Mouse (Mus musculus): ENCODE measurements around the gene Tnp2. TPM values are rescaled to one million over a fixed set of nuclear protein-coding genes. Genes with fewer than 3 reads are reported as not detected.

Gene Tnp2
- total RNA-seq, 2 experiments from 2014 or later = not detected

GRCm38 (mm10) chr16:10771769-10772510 is 16.5 kb downstream of the Tnp2 start:
- no peak for DNase-seq
- intact Hi-C loops (cut with DNase I) = no loop called here

GRCm38 (mm10) chr16:10770531-10771325 is 17.7 kb downstream of the Tnp2 start:
- intact Hi-C loops (cut with DNase I) = no loop called here
- no peak for DNase-seq

GRCm38 (mm10) chr16:10769661-10770060 is 18.8 kb downstream of the Tnp2 start:
- intact Hi-C loops (cut with DNase I) = loop anchor here (2.0 to 5.0 kb wide), 4 partner anchors 47 to 197 kb away; no protein-coding TSS in a partner anchor

GRCm38 (mm10) chr16:10768821-10769220 is 19.6 kb downstream of the Tnp2 start:
- intact Hi-C loops (cut with DNase I) = loop anchor here (2.0 to 5.0 kb wide), 4 partner anchors 47 to 197 kb away; no protein-coding TSS in a partner anchor
- DNase-seq = no peak

More at GRCm38 (mm10) chr16:10769661-10770060, 18.8 kb downstream of the Tnp2 start:
- DNase-seq = no peak

DNA sequence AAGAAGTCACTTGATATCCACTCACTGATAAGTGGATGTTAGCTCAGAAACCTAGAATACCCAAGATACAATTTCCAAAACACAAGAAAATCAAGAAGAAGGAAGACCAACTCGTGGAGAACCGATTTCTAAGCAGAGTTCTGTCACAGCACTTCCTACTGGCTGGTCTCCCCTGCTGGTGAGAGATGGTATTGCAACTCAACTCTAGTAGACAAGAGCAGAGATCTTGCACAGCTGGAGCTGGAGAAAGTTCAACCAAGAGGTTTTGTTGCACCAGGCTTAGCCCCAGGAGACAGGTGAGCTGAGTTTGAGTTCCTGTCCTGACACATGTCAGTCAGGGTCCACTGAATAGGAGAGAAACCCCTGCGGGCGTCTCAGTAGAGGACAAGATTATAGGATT is 21.3 kb downstream of the Tnp2 start:
- intact Hi-C loops (cut with DNase I) = loop anchor here (2.0 to 5.0 kb wide), 4 partner anchors 45 to 195 kb away; no protein-coding TSS in a partner anchor
- DNase-seq = peak; percentile 71 to 88

- intact Hi-C loops (cut with DNase I) = no loop called here
- peak; percentile 36 to 58 for DNase-seq
These were observed 24.1 kb downstream of the Tnp2 start for GRCm38 (mm10) chr16:10764323-10764722.

DNA sequence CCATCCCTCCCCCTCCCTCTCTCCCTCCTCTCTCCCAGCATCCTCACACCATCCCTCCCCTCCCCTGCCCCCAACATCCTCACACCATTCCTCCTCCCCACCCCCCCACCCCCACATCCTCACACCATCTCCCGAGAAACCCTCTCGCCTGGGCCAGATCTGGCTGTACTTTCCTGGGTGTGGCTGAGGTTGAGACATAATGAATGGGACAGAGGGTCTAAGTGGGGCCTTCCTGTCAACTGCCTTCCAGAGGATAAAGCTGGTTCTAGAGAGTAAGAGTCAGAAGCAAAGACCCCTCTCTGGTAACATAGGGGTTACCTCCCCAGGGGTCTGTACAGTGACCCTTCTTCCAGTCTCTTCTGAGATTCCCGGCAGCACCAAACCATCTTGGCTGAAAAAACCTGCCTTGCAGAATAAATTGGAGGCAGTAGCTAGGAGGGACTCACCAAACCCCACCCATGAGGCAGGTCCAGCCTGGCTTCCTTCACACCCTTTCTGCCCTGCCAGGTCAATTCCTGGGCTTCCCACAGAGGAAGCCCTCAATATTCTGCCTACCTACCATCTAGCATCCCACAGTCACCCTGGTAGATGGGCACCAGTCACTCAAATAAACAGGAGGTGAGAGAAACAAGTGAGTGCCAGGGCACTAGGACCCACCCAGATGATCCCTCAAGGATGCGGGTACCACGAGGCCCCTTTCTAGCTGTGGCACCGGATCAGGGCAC is 24.8 kb downstream of the Tnp2 start:
- peak in 1 of 2 experiments; percentile 31 for DNase-seq
- intact Hi-C loops (cut with DNase I) = no loop called here

GRCm38 (mm10) chr16:10762569-10763180 is 25.8 kb downstream of the Tnp2 start:
- intact Hi-C loops (cut with DNase I) = no loop called here
- DNase-seq = no peak

- DNase-seq = no peak
- intact Hi-C loops (cut with DNase I) = no loop called here
These were observed 27.3 kb downstream of the Tnp2 start for GRCm38 (mm10) chr16:10761182-10761581.

GRCm38 (mm10) chr16:10756168-10756567 is 32.3 kb downstream of the Tnp2 start:
- intact Hi-C loops (cut with DNase I) = no loop called here
- DNase-seq = no peak

GRCm38 (mm10) chr16:10754521-10755296 is 33.8 kb downstream of the Tnp2 start:
- intact Hi-C loops (cut with DNase I) = no loop called here

GRCm38 (mm10) chr16:10749824-10750223 is 38.6 kb downstream of the Tnp2 start:
- intact Hi-C loops (cut with DNase I) = no loop called here
- DNase-seq = peak in 1 of 2 experiments; percentile 33

More at GRCm38 (mm10) chr16:10754521-10755296, 33.8 kb downstream of the Tnp2 start:
- DNase-seq = no peak

DNA sequence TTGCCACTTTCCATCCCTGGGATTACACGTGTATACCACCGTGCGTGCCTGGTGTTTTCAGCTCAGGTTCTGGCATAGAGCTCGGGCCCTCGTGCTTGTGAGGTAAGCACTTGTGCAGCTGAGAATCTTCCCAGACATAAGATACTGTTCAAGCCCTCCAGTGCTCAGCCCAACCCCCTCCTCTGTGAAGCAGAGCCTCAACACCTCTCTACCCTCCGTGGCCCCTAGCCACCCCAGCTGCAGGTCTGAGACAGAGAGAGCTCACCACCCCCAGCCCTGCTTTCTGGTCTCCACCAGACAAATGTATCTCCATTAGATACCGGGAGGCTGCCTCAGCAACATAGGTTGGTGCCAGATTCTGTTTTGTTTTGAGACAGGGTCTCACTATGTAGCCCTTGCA is 39.2 kb downstream of the Tnp2 start:
- DNase-seq = no peak
- intact Hi-C loops (cut with DNase I) = no loop called here

GRCm38 (mm10) chr16:10741082-10741481 is 47.4 kb downstream of the Tnp2 start:
- intact Hi-C loops (cut with DNase I) = no loop called here
- no peak for DNase-seq

DNA sequence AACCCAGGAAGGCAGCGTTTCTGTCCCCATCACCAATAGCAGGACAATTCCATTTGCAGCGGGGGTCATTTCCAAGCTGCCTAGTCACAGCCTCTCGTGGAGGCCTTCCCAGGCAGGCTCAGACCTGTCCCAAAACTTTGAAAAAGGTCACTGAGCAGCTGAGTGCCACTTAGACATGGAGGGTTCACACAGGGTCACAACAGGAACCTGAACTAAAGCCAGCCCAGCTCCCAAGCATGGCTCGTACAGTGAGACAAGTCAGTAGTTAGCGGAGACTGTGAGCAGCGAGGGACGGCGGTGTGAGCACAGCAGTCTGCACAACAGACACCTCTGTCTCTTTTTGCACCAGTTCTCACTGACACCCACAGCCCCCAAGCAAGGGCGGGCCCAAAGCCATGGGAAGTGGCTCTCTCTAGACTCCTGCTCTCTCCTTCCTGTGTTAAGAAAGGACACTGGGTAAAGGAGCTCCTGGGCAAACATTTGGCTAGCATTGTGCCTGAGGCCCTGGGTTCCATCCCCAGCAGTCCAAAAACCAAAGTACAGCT is 48.5 kb downstream of the Tnp2 start:
- peak; percentile 37 to 55 for DNase-seq
- intact Hi-C loops (cut with DNase I) = no loop called here

DNA sequence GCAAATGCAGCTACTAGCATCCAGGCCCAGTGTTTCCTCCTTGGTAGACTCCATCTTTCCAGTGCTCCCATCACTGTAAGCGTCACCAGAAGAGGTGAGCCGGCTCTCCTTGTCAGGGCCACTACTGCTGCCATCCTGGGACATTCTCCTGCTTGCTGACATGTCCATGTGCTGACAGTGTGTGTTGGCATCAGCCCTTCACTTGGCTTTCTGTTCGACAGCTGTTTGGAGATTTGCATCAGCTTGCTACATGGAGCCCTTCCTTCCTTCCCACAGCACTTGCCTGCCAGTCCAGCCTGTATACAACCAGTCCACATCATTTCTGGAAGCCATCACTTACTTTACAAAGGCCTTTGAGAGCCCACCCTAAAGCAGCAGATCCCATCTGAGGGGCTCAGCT is 49.6 kb downstream of the Tnp2 start:
- no peak for DNase-seq
- intact Hi-C loops (cut with DNase I) = no loop called here

All from heart, postnatal 14 days (tissue).